Mouse (Mus musculus): ENCODE measurements around the gene Hydin.
"Not testable (repeated sequence)": the region's sequence is repeated elsewhere in the genome, so short reads cannot be mapped to it uniquely, and the experiment has no call there.

DNA sequence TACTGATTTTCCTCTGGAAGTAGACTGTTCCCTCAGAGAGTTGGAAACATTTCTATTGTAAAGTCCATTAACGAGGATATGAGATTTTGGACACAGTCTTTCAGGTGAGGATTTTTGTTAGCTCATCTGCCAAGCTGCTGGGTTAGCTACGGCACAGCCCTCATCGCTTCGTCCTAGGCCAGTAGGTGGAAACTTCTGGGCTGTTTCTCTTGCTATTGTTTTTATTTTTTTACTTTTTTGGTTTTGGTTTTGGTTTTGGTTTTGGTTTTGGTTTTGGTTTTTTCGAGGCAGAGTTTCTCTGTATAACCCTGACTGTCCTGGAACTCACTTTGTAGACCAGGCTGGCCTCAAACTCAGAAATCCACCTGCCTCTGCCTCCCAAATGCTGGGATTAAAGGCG is 117.9 kb downstream of the Hydin start:
- TF ChIP-seq SIN3A (IDR thresholded peaks at IDR 0.05; ENCODE audit: low read length); USF1 (IDR thresholded peaks at IDR 0.05; ENCODE audit: low read depth, low read length); ELF1 (IDR thresholded peaks at IDR 0.05; ENCODE audit: low read depth, low read length); TAL1 (IDR thresholded peaks at IDR 0.05; ENCODE audit: low read length); CTCF (IDR thresholded peaks at IDR 0.05 in 2 of 3, conservative IDR thresholded peaks at IDR 0.05 in 1 of 3; ENCODE audit: control insufficient read depth in 1 of 3, insufficient read depth in 1 of 3, low read depth in 2 of 3, low read length in 3 of 3, poor library complexity in 1 of 3, severe bottlenecking in 1 of 3); RAD21 (IDR thresholded peaks at IDR 0.05; ENCODE audit: low read depth, low read length); NRF1 (IDR thresholded peaks at IDR 0.05; ENCODE audit: insufficient read depth, low read depth, low read length, poor library complexity, severe bottlenecking); ZC3H11A (IDR thresholded peaks at IDR 0.05; ENCODE audit: low read depth, low read length); POLR2A (IDR thresholded peaks at IDR 0.05; ENCODE audit: control insufficient read depth in 1 of 2, insufficient read depth in 1 of 2, low read depth in 1 of 2, low read length in 2 of 2, poor library complexity in 1 of 2); MAFK (IDR thresholded peaks at IDR 0.05; ENCODE audit: borderline replicate concordance, low read depth, low read length); EP300 (IDR thresholded peaks at IDR 0.05; ENCODE audit: low read depth in 1 of 2, low read length in 2 of 2): not testable (repeated sequence)

Data from MEL (cell line).